Mouse (Mus musculus) naive thymus-derived CD4-positive, alpha-beta T cell, adult 2 months (primary cell): ENCODE measurements around the gene Chchd4.
"Not testable (repeated sequence)": the region's sequence is repeated elsewhere in the genome, so short reads cannot be mapped to it uniquely, and the experiment has no call there.

Experiments used
- DNase-seq: peaks from one replicate; pipeline ENCODE4 v3.0.0-alpha.2; 2011; ENCODE audit warnings: low read depth

Chchd4 gene

DNA sequence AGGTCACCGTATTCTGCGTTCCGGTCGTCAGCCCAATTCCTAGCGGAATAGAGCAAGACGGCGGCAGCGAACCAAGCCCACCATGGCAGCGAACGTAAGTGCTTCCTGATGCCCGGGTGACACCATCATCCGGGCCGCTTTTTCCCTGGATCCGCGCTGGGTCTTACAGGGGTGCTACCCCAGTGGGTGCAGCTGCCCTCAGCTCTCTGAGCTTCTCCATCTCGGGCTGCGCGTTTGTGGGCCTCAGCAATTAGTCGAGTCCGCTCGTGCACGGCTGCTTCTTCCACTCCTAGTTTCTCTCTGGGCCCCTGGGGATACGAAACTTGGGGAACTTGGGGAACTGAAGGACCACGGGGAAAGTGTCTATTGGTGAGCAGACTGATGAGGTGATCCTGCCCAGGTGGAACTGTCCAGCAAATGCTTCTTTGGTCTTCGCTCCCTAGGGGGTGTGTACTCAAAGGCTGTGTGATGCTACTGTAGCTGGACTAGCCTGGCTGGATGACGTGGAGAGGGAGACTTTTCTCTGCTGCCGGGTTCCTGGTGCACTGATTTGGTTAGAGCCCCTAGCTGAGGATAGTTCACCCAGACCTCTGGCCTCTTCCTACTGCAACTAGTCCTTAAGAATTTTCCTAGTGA, 577 bp upstream of the Chchd4 start:
- DNase-seq = no peak

DNA sequence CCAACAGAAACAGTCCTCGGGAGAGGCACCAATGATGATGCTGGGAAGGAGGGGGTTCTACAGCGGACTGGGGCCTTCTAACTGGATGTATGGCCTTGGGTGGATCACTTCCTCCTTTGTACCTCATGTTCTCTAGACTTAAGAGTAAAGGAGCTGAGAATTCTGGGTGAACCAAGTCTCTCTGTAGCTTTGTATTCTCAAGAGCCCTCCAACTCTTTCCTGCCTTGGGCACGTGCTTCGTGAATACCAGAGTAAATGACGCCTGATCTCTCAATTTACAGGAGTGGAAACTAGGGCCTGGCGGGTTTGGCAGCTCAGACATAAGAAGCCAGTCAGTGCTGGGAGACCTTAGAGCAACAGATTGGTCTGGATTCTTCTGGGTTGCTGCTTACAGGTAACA, 1.0 kb downstream of the Chchd4 start:
- peak; percentile 48 for DNase-seq

DNA sequence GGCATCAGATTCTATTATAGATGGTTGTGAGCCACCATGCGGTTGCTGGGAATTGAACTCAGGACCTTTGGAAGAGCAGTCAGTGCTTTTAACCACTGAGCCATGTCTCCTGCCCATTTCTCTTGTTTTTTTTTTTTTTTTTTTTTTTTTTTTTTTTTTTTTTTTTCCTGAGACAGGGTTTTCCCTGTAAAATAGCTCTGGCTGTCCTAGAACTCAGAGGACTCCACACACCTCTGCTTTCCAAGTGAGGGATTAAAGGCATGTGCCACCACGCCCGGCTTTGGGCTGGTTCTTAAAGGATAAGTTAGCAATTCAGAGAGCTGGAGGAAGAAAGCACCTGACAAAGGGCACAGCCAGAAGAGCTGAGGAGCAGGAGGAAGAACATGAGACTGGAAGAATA, 1.9 kb downstream of the Chchd4 start:
- DNase-seq = not testable (repeated sequence)

DNA sequence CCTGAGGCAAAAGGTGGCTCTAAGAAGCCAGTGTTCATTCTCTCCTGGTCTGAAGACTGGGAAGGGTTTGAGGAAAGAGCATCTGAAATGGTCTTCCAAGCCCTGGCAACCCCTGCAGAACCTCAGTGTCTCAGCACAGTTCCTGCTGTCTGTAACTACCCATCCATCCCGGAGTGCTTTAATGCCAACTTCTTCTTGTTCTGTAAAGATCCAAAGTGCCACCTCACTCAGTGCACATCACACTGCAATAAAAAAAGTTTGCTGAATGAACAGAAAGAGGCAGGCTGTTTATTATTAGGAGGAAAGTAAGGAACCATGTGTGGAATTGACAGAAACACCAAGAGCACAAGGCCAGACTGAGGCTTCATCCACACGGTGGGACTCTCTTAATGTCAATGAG, 2.6 kb downstream of the Chchd4 start:
- no peak for DNase-seq

DNA sequence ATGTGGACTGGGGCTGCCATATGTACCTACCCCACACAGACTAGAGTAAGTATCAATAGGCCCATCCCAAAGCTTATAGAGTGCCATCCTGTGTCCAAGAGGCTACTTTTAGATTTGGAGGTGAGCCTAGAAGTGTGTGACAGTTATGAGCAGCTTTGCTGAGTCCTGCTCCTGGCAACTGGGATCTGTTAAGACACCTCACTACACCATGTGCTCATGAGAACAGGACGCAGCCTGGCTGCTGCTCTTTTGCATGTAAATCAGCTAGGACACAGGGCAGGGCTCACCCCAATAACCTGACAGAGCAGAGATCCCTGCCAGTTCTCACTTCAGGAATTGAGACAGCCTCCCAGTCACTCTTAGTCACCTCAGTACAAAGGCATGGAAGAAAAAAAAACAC, 6.2 kb downstream of the Chchd4 start:
- DNase-seq = no peak

DNA sequence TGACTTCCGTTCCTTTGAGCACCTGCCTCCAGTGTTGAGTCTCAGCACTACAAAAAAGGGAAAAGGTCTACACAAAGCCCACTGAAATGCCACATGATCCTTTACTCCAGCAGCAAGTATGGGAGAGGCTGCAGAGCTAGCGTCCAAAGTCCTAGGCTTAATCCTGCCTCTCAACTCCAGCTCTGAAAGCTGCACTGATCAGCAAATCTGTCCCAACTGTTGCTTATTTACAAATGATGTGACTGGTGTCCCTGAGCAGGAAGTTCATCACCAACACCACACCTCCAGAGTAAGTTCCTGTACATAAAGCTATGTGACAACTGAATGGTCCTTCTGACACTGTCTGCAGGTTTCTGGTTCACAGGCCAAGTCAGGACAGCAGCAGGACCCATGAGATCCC, 7.6 kb downstream of the Chchd4 start:
- DNase-seq = no peak

DNA sequence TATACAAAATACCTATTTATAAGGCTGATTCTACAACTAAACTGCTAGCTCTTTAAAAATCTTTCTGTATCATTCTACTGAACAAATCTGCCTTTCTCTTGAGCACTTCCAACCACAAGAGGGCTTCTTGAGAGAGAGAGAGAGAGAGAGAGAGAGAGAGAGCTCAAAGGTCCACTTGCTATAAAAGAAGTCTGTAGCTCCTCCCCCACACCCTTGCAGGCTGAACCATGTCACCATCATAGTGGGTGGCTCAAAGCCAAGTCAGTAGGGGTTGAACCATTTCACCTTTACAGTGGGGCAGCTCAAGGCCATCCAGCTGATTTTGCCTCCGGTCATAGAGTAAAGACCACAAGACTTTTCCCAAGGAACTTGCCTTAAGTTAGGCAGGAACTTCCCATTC, 13.9 kb downstream of the Chchd4 start:
- DNase-seq = no peak

DNA sequence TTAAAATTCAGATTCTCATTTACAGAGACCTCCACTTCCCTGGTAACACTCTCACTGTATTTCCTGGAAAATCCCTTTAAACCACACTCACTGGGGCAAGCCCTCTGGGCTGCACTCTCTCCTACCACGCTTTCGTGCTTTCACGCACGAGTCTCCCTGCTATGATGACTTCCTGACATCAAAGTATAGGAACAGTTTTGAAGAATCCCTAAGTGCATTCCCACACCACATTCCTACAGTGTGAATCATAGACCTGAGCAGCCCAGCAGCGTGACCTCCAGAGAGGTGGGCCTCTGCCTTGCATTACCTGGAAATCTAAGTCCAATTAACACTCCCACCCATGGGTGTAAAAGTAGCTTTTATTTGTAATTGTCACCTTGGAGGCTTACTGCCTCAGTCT, 18.8 kb downstream of the Chchd4 start:
- no peak for DNase-seq

DNA sequence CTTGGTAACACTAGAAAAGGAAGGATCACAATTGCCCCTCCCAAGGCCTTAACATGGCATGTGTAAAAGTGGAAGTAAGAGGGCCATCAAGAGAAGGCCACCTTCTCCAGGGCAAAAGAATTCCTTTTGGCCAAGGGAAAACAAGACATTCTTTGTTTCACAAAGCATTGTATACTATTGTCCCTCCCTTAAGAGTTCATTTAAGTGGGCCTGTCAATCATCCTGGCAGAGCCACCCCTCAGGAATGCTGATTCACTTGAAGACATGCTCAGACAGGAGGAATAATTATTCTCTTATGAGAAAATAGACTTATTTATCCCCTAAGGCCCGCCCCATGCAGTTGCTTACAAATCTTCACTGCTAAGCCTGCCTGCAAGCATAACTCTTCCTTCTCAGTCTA, 21.3 kb downstream of the Chchd4 start:
- DNase-seq = no peak

DNA sequence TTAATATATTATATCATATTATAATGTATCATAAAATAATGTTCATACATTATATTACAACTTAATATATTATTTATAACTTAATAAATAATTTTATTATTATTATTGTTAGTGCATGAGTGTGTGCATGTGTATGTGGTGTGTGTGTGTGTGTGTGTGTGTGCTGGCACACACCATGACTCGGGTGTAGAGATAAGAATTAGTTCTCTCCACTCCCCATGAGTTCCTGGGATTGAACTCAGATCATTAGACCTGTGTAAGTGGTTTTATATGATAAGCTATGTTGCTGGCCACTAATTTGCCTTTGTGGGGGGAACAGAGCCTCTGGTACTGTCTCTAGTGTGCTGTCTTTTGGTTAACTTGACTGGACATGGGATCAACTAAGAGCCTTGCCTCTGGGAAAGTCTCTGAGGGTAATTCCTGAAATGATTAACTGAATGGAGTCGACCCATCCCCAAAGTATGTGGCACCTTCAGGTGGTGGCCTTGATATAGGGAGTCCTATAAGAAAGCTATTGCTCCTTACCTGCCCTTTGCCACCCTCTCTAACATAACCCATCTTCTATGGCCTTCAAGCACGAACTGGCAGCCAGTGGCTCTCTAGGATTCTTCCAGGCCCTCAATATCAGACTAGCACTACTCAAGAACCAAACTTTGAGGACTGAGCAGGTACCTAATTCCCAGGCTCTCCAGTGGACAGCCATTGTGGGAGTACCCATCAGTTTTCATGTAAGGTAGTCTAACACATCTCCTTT, 23.7 kb downstream of the Chchd4 start:
- DNase-seq = no peak

DNA sequence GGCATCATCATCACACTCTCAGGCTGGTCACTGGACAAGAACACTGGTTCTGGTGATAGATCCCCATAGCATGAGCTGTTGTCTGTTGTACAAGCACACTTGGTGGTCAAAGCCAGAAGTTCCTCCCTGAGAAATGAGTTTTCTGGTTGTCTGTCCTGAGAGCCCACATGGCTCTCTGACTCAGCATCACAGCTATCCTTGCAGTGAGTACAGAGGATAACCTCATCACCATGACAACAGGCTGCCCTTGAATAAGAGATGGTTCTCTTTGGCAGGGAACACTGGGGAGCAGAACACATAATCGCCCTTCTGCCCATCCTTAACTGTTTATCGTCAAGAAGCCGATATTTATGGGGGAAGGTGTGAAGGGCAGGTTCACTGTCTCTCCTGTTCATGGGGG, 28.0 kb downstream of the Chchd4 start:
- DNase-seq = no peak

DNA sequence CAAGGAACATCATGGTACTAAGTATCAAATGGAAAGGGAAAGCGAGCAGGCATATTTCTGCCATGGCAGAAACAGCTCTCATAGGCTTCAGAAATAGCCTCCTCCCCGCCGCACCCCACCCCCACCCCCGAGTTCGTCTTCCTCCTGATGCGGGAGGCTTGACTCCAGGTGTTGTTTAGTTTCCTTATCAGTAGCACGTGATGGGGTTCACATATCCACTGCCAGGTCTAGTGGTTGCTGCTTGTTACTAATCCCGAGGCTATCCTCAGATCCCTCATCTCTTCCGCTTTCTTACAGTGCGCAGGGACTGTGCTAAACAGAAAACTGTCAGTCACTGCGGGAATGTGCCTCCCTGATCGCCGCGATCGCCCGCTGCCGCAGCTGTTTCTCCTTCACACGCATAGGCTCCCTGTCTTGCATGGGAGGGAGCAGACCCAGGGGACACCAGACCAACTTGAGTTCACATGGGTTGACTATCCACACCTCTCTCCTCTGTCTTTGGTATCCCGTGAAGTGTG, 32.1 kb downstream of the Chchd4 start:
- DNase-seq = no peak

DNA sequence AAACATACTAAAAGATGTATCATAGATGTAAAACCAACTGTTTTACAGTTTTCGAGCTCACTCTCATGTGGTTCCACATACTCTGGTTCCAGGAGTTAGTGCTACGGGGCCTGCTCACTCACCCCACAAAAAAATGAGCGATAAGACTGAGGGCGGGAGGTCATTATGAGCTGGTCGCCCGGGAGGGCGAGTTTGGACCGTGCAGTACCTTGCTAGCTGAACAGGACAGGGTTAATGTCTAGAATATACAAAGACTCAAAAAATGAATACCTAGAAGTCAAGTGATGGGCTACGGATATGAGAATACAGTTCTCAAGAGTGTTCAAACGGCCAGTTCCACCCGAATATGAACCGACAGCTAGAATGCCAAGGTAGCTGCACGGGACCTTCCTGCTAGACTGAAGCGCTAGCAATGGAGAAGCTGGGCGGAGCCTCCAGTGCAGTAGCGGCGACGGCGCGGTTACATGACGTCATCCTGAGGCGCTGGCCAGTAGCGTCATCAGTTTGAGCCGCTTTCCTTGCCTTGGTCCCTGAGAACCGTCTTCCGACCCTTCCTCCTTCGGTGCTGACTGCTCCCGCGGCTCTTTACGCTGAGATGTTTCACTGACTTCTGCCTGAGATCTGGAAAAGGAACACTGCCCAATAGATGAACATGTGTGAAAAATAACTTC, 32.7 kb downstream of the Chchd4 start:
- DNase-seq = peak; percentile 96

DNA sequence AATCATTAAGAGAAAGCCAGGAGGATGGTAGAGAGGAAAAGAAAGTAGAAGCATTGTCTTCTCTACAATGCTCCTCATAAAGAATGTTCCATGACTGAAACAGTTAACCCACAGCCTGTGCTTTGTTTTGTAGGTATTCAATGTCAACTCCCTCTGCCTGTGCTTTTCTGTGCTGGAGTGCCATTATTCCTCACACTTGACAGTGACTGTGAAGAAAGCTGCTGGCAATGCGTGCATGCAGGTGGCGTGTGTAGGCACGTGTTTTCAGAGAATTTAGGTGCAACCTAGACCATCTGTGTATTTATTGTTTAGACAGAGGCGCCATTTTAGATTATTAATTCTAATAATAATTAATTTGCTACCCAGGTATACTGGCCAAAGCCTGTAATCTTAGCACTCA, 49.2 kb downstream of the Chchd4 start:
- DNase-seq = no peak

DNA sequence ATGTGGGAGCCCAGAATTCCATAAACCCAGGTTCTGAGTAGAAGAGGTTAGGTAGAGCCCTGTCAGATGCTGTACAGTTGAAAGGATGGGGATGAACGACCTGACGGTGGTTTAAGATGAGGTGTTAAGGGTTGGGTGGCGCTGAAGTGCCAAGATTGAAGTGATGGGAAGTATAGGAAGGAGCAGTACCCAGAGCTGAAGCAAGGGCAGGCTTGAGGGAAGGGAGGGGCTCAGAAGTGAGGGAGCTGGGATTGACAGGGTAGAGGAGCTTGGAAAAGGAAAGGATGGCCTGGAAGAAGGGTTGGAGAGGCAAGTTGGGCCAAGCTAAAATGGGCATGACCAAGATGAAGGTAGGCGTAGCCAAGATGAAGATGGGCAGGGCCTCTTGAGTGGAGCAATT, 51.7 kb downstream of the Chchd4 start:
- no peak for DNase-seq

DNA sequence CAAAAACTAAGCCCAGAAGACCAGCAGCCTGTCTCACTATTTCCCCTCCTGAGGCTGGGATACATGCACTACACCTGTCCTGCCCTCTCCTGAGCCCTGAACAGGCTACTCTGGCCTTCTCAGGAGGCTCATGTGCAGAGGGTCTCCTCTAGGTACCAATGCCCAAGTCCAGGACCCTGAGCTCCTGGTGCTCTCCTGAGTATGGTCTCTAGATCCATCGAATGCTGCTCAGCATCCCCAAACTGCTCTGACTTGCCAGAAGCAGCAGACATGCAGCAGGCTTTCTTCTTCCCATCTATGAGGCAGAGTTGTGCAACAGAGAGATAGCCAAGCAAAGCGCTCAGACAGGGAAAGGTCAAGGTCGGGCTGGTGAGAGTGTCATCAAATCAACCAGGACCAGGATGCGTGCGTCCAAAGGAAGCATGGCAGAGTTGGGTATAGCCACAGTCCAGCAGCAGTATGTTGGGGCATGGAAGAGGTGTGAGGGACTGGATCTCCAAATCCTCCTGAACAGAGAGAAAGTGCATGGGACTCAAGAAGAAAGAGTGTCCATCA, 56.0 kb downstream of the Chchd4 start:
- DNase-seq = no peak

DNA sequence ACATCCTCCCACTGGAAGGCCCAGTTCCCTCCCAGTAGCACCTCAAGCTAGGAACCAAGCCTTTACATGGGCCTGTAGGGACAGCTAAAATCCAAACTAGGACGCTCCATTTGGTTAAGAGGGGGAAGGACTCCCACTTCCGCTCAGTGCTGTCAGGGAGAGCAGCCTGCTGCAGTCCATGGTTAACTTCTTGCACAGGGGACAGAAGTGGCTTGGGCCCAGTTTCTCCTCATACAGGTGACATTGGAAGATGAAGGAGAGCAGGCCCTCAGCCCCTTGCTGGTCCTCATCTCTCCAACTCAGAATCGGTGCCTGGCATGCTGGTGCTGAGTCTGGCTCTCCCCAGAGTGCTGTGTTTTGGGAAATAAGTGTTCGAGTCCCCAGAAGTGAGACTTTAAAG, 57.2 kb downstream of the Chchd4 start:
- no peak for DNase-seq

DNA sequence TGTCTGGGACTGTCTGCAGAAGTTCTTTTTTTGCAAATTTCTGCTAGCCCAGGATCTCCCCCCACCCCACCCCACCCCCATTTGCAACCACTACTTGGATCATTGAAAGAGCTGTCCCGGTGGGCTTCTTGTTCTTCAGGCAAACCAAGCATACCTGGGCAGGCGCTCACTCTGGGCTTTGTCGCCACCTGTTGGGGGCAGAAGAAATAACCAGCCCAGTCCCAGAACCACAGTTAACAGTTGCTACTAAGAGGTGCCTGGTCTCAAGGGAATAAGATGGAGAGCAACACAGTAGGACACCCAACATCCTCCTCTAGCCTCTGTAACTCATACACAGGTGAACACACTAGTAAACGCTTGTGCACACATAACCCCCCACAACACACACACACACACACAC, 58.5 kb downstream of the Chchd4 start:
- DNase-seq = peak; percentile 31
